Mouse (Mus musculus): ENCODE measurements around the gene Bmper. TPM values are rescaled to one million over a fixed set of nuclear protein-coding genes. Genes with fewer than 3 reads are reported as not detected.

Bmper gene
- polyA plus RNA-seq, 1 experiment, result 17.2 TPM

- Histone ChIP-seq H3K4me3 (ENCODE audit: insufficient read depth, low read length) (no peak overlapping the region), H3K27ac (ENCODE audit: insufficient read depth, low read length) (no peak overlapping the region), H3K4me1 (ENCODE audit: control insufficient read depth, insufficient read depth, low read length) (peaks cover 4% of the 10 kb centered on the region; the same call in 1 of the 2 replicates)
- TF ChIP-seq POLR2A (IDR thresholded peaks at IDR 0.05; ENCODE audit: low read depth, low read length), result no peak
- no peak for TF ChIP-seq CTCF (IDR thresholded peaks at IDR 0.05; ENCODE audit: borderline replicate concordance, insufficient read depth, low read length)
Measured at GRCm38 (mm10) chr9:23312877-23313276, 90.0 kb downstream of the Bmper start.

- TF ChIP-seq CTCF (IDR thresholded peaks at IDR 0.05; ENCODE audit: borderline replicate concordance, insufficient read depth, low read length), result no peak
- TF ChIP-seq POLR2A (IDR thresholded peaks at IDR 0.05; ENCODE audit: low read depth, low read length), result no peak
- H3K4me1 ChIP-seq (ENCODE audit: control insufficient read depth, insufficient read depth, low read length), result peaks cover 4% of the 10 kb centered on the region; the same call in 1 of the 2 replicates
- no peak overlapping the region for H3K27ac ChIP-seq (ENCODE audit: insufficient read depth, low read length)
- no peak overlapping the region for H3K4me3 ChIP-seq (ENCODE audit: insufficient read depth, low read length)
Measured at GRCm38 (mm10) chr9:23315631-23316330, 92.9 kb downstream of the Bmper start.

GRCm38 (mm10) chr9:23327830-23328229, 105.0 kb downstream of the Bmper start:
- H3K4me3 ChIP-seq (ENCODE audit: insufficient read depth, low read length), result no peak overlapping the region

GRCm38 (mm10) chr9:23333041-23333622, 110.3 kb downstream of the Bmper start:
- Histone ChIP-seq H3K4me1 (ENCODE audit: control insufficient read depth, insufficient read depth, low read length) (peaks cover 2% of the 10 kb centered on the region; the same call in 1 of the 2 replicates), H3K27ac (ENCODE audit: insufficient read depth, low read length) (no peak overlapping the region), H3K4me3 (ENCODE audit: insufficient read depth, low read length) (no peak overlapping the region)
- no peak for TF ChIP-seq POLR2A (IDR thresholded peaks at IDR 0.05; ENCODE audit: low read depth, low read length)
- TF ChIP-seq CTCF (IDR thresholded peaks at IDR 0.05; ENCODE audit: borderline replicate concordance, insufficient read depth, low read length), result no peak

More at GRCm38 (mm10) chr9:23327830-23328229, 105.0 kb downstream of the Bmper start:
- TF ChIP-seq CTCF (IDR thresholded peaks at IDR 0.05; ENCODE audit: borderline replicate concordance, insufficient read depth, low read length), result no peak
- no peak for TF ChIP-seq POLR2A (IDR thresholded peaks at IDR 0.05; ENCODE audit: low read depth, low read length)
- H3K27ac ChIP-seq (ENCODE audit: insufficient read depth, low read length), result no peak overlapping the region
- no peaks in the 10 kb centered on the region for H3K4me1 ChIP-seq (ENCODE audit: control insufficient read depth, insufficient read depth, low read length)

GRCm38 (mm10) chr9:23340551-23340950, 117.7 kb downstream of the Bmper start:
- TF ChIP-seq CTCF (IDR thresholded peaks at IDR 0.05; ENCODE audit: borderline replicate concordance, insufficient read depth, low read length) (no peak), POLR2A (IDR thresholded peaks at IDR 0.05; ENCODE audit: low read depth, low read length) (no peak)
- Histone ChIP-seq H3K27ac (ENCODE audit: insufficient read depth, low read length) (peak overlapping the region; percentile 83), H3K4me1 (ENCODE audit: control insufficient read depth, insufficient read depth, low read length) (peaks cover 5% of the 10 kb centered on the region; the same call in 1 of the 2 replicates), H3K4me3 (ENCODE audit: insufficient read depth, low read length) (no peak overlapping the region)

GRCm38 (mm10) chr9:23341246-23341645, 118.4 kb downstream of the Bmper start:
- H3K4me3 ChIP-seq (ENCODE audit: insufficient read depth, low read length), result no peak overlapping the region
- TF ChIP-seq POLR2A (IDR thresholded peaks at IDR 0.05; ENCODE audit: low read depth, low read length) (no peak), CTCF (IDR thresholded peaks at IDR 0.05; ENCODE audit: borderline replicate concordance, insufficient read depth, low read length) (no peak)
- peak overlapping the region; percentile 76; the same call in 1 of the 2 replicates for H3K27ac ChIP-seq (ENCODE audit: insufficient read depth, low read length)
- peaks cover 5% of the 10 kb centered on the region; the same call in 1 of the 2 replicates for H3K4me1 ChIP-seq (ENCODE audit: control insufficient read depth, insufficient read depth, low read length)

- Histone ChIP-seq H3K4me3 (ENCODE audit: insufficient read depth, low read length) (no peak overlapping the region), H3K27ac (ENCODE audit: insufficient read depth, low read length) (no peak overlapping the region), H3K4me1 (ENCODE audit: control insufficient read depth, insufficient read depth, low read length) (peaks cover 5% of the 10 kb centered on the region; the same call in 1 of the 2 replicates)
- TF ChIP-seq POLR2A (IDR thresholded peaks at IDR 0.05; ENCODE audit: low read depth, low read length) (no peak), CTCF (IDR thresholded peaks at IDR 0.05; ENCODE audit: borderline replicate concordance, insufficient read depth, low read length) (no peak)
Measured at GRCm38 (mm10) chr9:23344353-23344752, 121.5 kb downstream of the Bmper start.

GRCm38 (mm10) chr9:23345093-23345844, 122.4 kb downstream of the Bmper start:
- H3K4me1 ChIP-seq (ENCODE audit: control insufficient read depth, insufficient read depth, low read length), result peaks cover 5% of the 10 kb centered on the region; the same call in 1 of the 2 replicates
- TF ChIP-seq CTCF (IDR thresholded peaks at IDR 0.05; ENCODE audit: borderline replicate concordance, insufficient read depth, low read length) (no peak), POLR2A (IDR thresholded peaks at IDR 0.05; ENCODE audit: low read depth, low read length) (no peak)
- no peak overlapping the region for H3K4me3 ChIP-seq (ENCODE audit: insufficient read depth, low read length)
- H3K27ac ChIP-seq (ENCODE audit: insufficient read depth, low read length), result 0 out of 2 replicates have a peak overlapping the region, but pooled peaks have one; percentile 17

- Histone ChIP-seq H3K4me1 (ENCODE audit: control insufficient read depth, insufficient read depth, low read length) (peaks cover 5% of the 10 kb centered on the region; the same call in 1 of the 2 replicates), H3K4me3 (ENCODE audit: insufficient read depth, low read length) (no peak overlapping the region), H3K27ac (ENCODE audit: insufficient read depth, low read length) (no peak overlapping the region)
- TF ChIP-seq CTCF (IDR thresholded peaks at IDR 0.05; ENCODE audit: borderline replicate concordance, insufficient read depth, low read length) (no peak), POLR2A (IDR thresholded peaks at IDR 0.05; ENCODE audit: low read depth, low read length) (no peak)
Measured at GRCm38 (mm10) chr9:23349603-23350002, 126.7 kb downstream of the Bmper start.

Data from embryonic fibroblast, embryonic 13.5 days (primary cell).